Mouse (Mus musculus): Measurements from ENCODE around the gene Med13l. TPM values are rescaled to one million over a fixed set of nuclear protein-coding genes. Genes with fewer than 3 reads are reported as not detected.
A peak's percentile ranks its signal among the peaks of the same experiment; 100 is the strongest.

Med13l gene
- polyA plus RNA-seq, 1 experiment from 2014 or later = 11.5 TPM

DNA sequence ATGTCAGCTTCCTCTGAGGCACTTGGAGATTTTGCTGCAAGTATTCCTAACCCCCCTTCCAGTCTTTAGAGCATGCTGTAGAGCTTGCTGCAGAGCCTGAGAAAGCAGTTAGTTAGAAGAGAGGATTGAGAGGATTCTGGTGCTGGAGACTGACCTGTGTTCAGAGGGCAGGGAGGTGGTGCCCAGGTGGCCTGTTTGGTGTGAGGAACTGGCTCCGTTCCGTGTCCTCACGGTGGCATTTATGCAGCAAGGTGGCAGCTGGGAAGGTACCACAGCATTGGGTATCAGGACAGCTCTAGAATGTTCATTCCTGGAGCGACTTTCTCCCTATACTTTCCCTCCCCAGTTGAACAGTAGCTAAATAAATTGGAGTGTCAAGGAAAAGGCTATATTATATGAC lies 125.5 kb downstream of the Med13l start:
- Histone ChIP-seq H3K9ac (replicated peaks) (no peak overlapping the region), H3K9me3 (replicated peaks) (no peaks in the 10 kb centered on the region), H3K4me1 (peaks cover 28% of the 10 kb centered on the region), H3K36me3 (0 out of 2 replicates have a peak, but pooled peaks cover 9% of the 10 kb centered on the region), H3K27ac (replicated peaks) (no peak overlapping the region), H3K4me2 (no peak overlapping the region), H3K27me3 (replicated peaks) (no peaks in the 10 kb centered on the region), H3K4me3 (replicated peaks) (no peak overlapping the region)
- 92% methylated on average over 4 of the region's 4 CpGs for WGBS
- no peak for ATAC-seq (ENCODE audit: low FRiP score)

- H3K27ac ChIP-seq (replicated peaks) = no peak overlapping the region
- H3K4me2 ChIP-seq = no peak overlapping the region
- no peak overlapping the region for H3K9ac ChIP-seq (replicated peaks)
- H3K4me1 ChIP-seq = peaks cover 37% of the 10 kb centered on the region
- no peaks in the 10 kb centered on the region for H3K27me3 ChIP-seq (replicated peaks)
- ATAC-seq (ENCODE audit: low FRiP score) = no peak
- 76% methylated on average over 15 of the region's 15 CpGs for WGBS
- no peaks in the 10 kb centered on the region for H3K36me3 ChIP-seq
- H3K4me3 ChIP-seq (replicated peaks) = no peak overlapping the region
- no peaks in the 10 kb centered on the region for H3K9me3 ChIP-seq (replicated peaks)
These were observed 128.7 kb downstream of the Med13l start for GRCm38 (mm10) chr5:118688886-118689835.

DNA sequence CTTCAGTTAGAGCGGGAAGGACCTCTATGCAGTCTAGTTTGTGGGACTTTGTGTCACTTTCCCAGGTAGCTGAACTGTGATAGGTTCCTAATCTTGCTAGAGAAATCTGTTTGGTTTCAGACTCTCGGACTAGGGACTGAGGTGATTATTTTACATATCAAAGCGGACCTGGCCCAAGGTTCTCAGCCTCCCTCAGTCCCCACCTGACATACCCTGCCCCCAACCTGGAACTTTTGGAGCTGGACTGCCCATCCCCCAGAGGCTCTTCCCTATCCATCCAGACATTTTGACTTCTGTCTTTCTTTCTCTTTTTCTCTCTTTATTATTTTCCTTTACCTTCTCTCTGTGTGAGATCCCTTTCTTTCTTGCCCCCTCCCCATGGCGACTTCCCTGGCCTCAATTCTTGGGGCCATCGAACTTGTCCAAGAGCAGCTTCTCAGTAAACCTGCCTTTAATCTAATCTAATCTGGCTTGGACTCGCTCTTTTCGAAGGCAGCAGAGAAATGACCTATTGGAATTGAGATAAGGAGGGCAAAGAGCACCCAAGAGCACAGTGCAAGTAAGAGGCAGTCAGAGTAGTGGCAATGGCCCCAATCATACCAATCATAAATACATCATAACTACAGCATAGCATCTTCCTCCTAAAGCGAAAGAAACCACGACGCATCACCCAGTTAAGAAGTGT lies 130.7 kb downstream of the Med13l start:
- no peak overlapping the region for H3K9ac ChIP-seq (replicated peaks)
- ATAC-seq (ENCODE audit: low FRiP score) = no peak
- 82% methylated on average over 10 of the region's 10 CpGs for WGBS

DNA sequence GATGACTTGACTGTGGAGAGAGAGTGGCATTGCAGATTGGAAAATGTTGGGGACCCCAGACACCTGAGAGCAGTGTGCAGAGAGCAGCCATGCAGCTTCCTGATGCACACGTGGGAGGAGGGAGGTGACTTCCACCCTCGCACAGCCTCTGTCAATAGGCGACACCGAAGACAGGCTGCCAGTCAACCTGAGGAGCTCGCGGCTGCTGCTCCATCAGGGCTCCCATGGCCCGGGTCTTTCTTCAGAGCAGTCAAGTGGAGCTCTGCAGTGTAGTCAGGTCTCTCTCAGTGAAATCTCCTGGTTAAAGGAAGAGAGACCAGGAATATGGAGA lies 131.2 kb downstream of the Med13l start:
- no peak overlapping the region for H3K4me2 ChIP-seq
- H3K9me3 ChIP-seq (replicated peaks) = no peaks in the 10 kb centered on the region
- no peak overlapping the region for H3K4me3 ChIP-seq (replicated peaks)
- peaks cover 42% of the 10 kb centered on the region for H3K4me1 ChIP-seq
- H3K27ac ChIP-seq (replicated peaks) = no peak overlapping the region
- H3K27me3 ChIP-seq (replicated peaks) = no peaks in the 10 kb centered on the region
- no peak overlapping the region for H3K9ac ChIP-seq (replicated peaks)
- no peak for ATAC-seq (ENCODE audit: low FRiP score)
- WGBS = 66% methylated on average over 7 of the region's 7 CpGs
- no peaks in the 10 kb centered on the region for H3K36me3 ChIP-seq

More for the DNA sequence above, 130.7 kb downstream of the Med13l start:
- Histone ChIP-seq H3K4me3 (replicated peaks) (no peak overlapping the region), H3K27me3 (replicated peaks) (no peaks in the 10 kb centered on the region), H3K27ac (replicated peaks) (no peak overlapping the region), H3K4me1 (peaks cover 37% of the 10 kb centered on the region), H3K36me3 (no peaks in the 10 kb centered on the region), H3K9me3 (replicated peaks) (no peaks in the 10 kb centered on the region), H3K4me2 (no peak overlapping the region)

- no peak overlapping the region for H3K4me3 ChIP-seq (replicated peaks)
- H3K4me2 ChIP-seq = no peak overlapping the region
- no peak overlapping the region for H3K27ac ChIP-seq (replicated peaks)
- no peaks in the 10 kb centered on the region for H3K9me3 ChIP-seq (replicated peaks)
- WGBS = 90% methylated on average over 9 of the region's 9 CpGs
- H3K4me1 ChIP-seq = peaks cover 34% of the 10 kb centered on the region
- no peak overlapping the region for H3K9ac ChIP-seq (replicated peaks)
- H3K27me3 ChIP-seq (replicated peaks) = no peaks in the 10 kb centered on the region
- H3K36me3 ChIP-seq = no peaks in the 10 kb centered on the region
- ATAC-seq (ENCODE audit: low FRiP score) = no peak
These were observed 133.5 kb downstream of the Med13l start for GRCm38 (mm10) chr5:118693996-118694395.

GRCm38 (mm10) chr5:118697073-118697472 lies 136.6 kb downstream of the Med13l start:
- Histone ChIP-seq H3K9ac (replicated peaks) (no peak overlapping the region), H3K4me3 (replicated peaks) (no peak overlapping the region), H3K27me3 (replicated peaks) (no peaks in the 10 kb centered on the region), H3K4me1 (peaks cover 44% of the 10 kb centered on the region), H3K4me2 (no peak overlapping the region), H3K27ac (replicated peaks) (no peak overlapping the region), H3K36me3 (no peaks in the 10 kb centered on the region), H3K9me3 (replicated peaks) (no peaks in the 10 kb centered on the region)
- no peak for ATAC-seq (ENCODE audit: low FRiP score)
- whole genome bisulfite sequencing = 86% methylated on average over 7 of the region's 7 CpGs

GRCm38 (mm10) chr5:118700978-118701377 lies 140.5 kb downstream of the Med13l start:
- H3K36me3 ChIP-seq = no peaks in the 10 kb centered on the region
- no peak overlapping the region for H3K9ac ChIP-seq (replicated peaks)
- no peak overlapping the region for H3K27ac ChIP-seq (replicated peaks)
- no peak overlapping the region for H3K4me3 ChIP-seq (replicated peaks)
- H3K4me1 ChIP-seq = peaks cover 68% of the 10 kb centered on the region
- 84% methylated on average over 4 of the region's 4 CpGs for WGBS
- no peaks in the 10 kb centered on the region for H3K9me3 ChIP-seq (replicated peaks)
- H3K27me3 ChIP-seq (replicated peaks) = no peaks in the 10 kb centered on the region
- no peak overlapping the region for H3K4me2 ChIP-seq
- no peak for ATAC-seq (ENCODE audit: low FRiP score)

- no peak overlapping the region for H3K27ac ChIP-seq (replicated peaks)
- H3K27me3 ChIP-seq (replicated peaks) = no peaks in the 10 kb centered on the region
- no peaks in the 10 kb centered on the region for H3K36me3 ChIP-seq
- ATAC-seq (ENCODE audit: low FRiP score) = no peak
- no peaks in the 10 kb centered on the region for H3K9me3 ChIP-seq (replicated peaks)
- 17% methylated on average over 9 of the region's 9 CpGs for WGBS
- peaks cover 72% of the 10 kb centered on the region for H3K4me1 ChIP-seq
- no peak overlapping the region for H3K4me2 ChIP-seq
- no peak overlapping the region for H3K9ac ChIP-seq (replicated peaks)
- H3K4me3 ChIP-seq (replicated peaks) = no peak overlapping the region
These were observed 142.2 kb downstream of the Med13l start for GRCm38 (mm10) chr5:118702674-118703073.

- H3K4me2 ChIP-seq = no peak overlapping the region
- H3K4me1 ChIP-seq = peaks cover 80% of the 10 kb centered on the region
- no peak overlapping the region for H3K4me3 ChIP-seq (replicated peaks)
- no peaks in the 10 kb centered on the region for H3K27me3 ChIP-seq (replicated peaks)
- H3K36me3 ChIP-seq = no peaks in the 10 kb centered on the region
- 74% methylated on average over 3 of the region's 3 CpGs for WGBS
- H3K9ac ChIP-seq (replicated peaks) = no peak overlapping the region
- H3K27ac ChIP-seq (replicated peaks) = no peak overlapping the region
- ATAC-seq (ENCODE audit: low FRiP score) = no peak
- H3K9me3 ChIP-seq (replicated peaks) = no peaks in the 10 kb centered on the region
These were observed 143.7 kb downstream of the Med13l start for GRCm38 (mm10) chr5:118704148-118704547.

DNA sequence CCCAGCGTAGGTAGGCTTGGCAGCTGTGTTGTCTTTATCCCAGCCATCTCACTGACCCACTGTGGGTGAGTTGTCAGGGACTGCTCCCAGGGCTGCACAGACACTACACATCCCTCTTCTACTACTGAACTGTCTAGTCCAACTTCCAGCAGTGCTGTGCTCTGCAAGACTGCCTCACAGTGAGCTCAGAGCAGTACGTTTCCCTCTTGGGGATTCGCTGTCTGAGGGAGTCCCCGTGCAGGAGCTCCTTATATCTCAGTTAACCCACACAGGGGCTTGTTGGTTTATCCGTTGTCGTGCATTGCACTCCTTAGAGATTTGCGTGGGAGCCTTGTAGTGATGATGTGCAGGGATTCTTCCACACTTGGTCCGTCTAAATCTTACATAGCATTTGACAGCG lies 144.5 kb downstream of the Med13l start:
- no peak overlapping the region for H3K9ac ChIP-seq (replicated peaks)
- H3K27me3 ChIP-seq (replicated peaks) = no peaks in the 10 kb centered on the region
- WGBS = 81% methylated on average over 9 of the region's 9 CpGs
- H3K4me3 ChIP-seq (replicated peaks) = no peak overlapping the region
- peaks cover 85% of the 10 kb centered on the region for H3K4me1 ChIP-seq
- ATAC-seq (ENCODE audit: low FRiP score) = no peak
- no peaks in the 10 kb centered on the region for H3K36me3 ChIP-seq
- no peaks in the 10 kb centered on the region for H3K9me3 ChIP-seq (replicated peaks)
- no peak overlapping the region for H3K27ac ChIP-seq (replicated peaks)
- no peak overlapping the region for H3K4me2 ChIP-seq

- no peak for ATAC-seq (ENCODE audit: low FRiP score)
- 34% methylated on average over 6 of the region's 6 CpGs for WGBS
These were observed 145.5 kb downstream of the Med13l start for GRCm38 (mm10) chr5:118706009-118706408.

GRCm38 (mm10) chr5:118706414-118706813 lies 145.9 kb downstream of the Med13l start:
- Histone ChIP-seq H3K9me3 (replicated peaks) (no peaks in the 10 kb centered on the region), H3K27me3 (replicated peaks) (no peaks in the 10 kb centered on the region), H3K27ac (replicated peaks) (peak overlapping the region; percentile 48; the same call in 1 of the 2 replicates), H3K9ac (replicated peaks) (no peak overlapping the region), H3K4me2 (no peak overlapping the region), H3K36me3 (no peaks in the 10 kb centered on the region), H3K4me3 (replicated peaks) (no peak overlapping the region), H3K4me1 (peaks cover 86% of the 10 kb centered on the region)
- no peak for ATAC-seq (ENCODE audit: low FRiP score)
- 24% methylated on average over 3 of the region's 3 CpGs for WGBS

More at GRCm38 (mm10) chr5:118706009-118706408, 145.5 kb downstream of the Med13l start:
- H3K9me3 ChIP-seq (replicated peaks) = no peaks in the 10 kb centered on the region
- no peak overlapping the region for H3K4me2 ChIP-seq
- H3K4me1 ChIP-seq = peaks cover 86% of the 10 kb centered on the region
- H3K4me3 ChIP-seq (replicated peaks) = no peak overlapping the region
- no peak overlapping the region for H3K9ac ChIP-seq (replicated peaks)
- peak overlapping the region; percentile 48; the same call in 1 of the 2 replicates for H3K27ac ChIP-seq (replicated peaks)
- no peaks in the 10 kb centered on the region for H3K36me3 ChIP-seq
- H3K27me3 ChIP-seq (replicated peaks) = no peaks in the 10 kb centered on the region

All from neural tube, embryonic 15.5 days (tissue).